ENCODE assay signal across 21 mouse cellular contexts in the genomic region with DNA sequence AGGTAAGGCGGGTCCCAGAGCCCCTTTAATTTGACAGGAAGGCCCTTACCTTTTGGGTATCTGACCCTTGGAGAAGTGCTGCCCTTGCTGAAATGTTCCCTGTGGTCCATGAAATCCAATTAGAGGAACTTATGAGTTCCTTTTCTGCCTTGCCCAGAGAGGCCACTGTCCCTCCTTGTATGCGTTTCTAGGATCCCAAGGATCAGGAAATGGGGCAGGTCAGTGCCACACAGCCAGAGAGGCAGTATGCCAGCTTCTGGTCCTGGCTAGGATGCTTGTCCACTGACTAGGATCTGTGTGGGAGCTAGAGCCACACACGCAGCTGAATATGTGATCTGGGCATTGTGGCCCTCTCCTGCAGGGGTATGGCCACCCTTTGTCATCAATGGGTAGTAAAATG. TPM values are rescaled to one million over a fixed set of nuclear protein-coding genes. Genes with fewer than 3 reads are reported as not detected.
DNase-seq lines count a peak whose midpoint lies in the region; ATAC-seq and TF ChIP-seq lines count a peak whose summit lies in the region.
"Had no signal": no experiment of that assay in that cellular context is flagged by ENCODE, and none has a peak within 500 bp of the region (broad histone marks: within the 10 kb centered on the region; RNA-seq: fewer than 3 reads in every experiment).

No protein-coding gene starts in this region.

- H3K9ac ChIP-seq in liver, embryonic 15.5 days = no peak overlapping the region
- H3K9ac ChIP-seq in liver, embryonic 12.5 days = no peak overlapping the region
- no peak overlapping the region for H3K9ac ChIP-seq in liver, postnatal 0 days (replicated peaks)
- no peak overlapping the region for H3K9ac ChIP-seq in liver, embryonic 11.5 days (ENCODE audit: low read depth, low read length)
- H3K9ac ChIP-seq: embryonic facial prominence, embryonic 12.5 days; forebrain, embryonic 13.5 days; forebrain, embryonic 15.5 days; forebrain, postnatal 0 days had no signal

- no peak for DNase-seq in liver, postnatal 0 days
- DNase-seq in liver, embryonic 11.5 days (ENCODE audit: low spot score) = no peak
- DNase-seq in neural tube, embryonic 10.5 days (ENCODE audit: extremely low spot score, low spot score) = no peak
- DNase-seq in right cerebral cortex, adult 2 months (ENCODE audit: low spot score in 2 of 2) = no peak
- DNase-seq: adrenal gland, adult 2 months; adrenal gland, postnatal 10 days; adrenal gland, postnatal 25 days; cerebellum, adult 18-20 months; cerebellum, adult 8-10 months; cerebellum, adult 9-11 months; forebrain, postnatal 0 days had no signal

- H3K27ac ChIP-seq in liver, embryonic 15.5 days (replicated peaks) = 0 out of 2 replicates have a peak overlapping the region, but pooled peaks have one; percentile 19
- no peak overlapping the region for H3K27ac ChIP-seq in liver, embryonic 12.5 days
- H3K27ac ChIP-seq in liver, postnatal 0 days (ENCODE audit: low read depth) = peak overlapping the region; percentile 74
- H3K27ac ChIP-seq in liver, embryonic 11.5 days (ENCODE audit: low read depth, low read length) = no peak overlapping the region
- H3K27ac ChIP-seq: embryonic facial prominence, embryonic 10.5 days; embryonic facial prominence, embryonic 12.5 days; forebrain, embryonic 13.5 days; forebrain, embryonic 15.5 days had no signal

- no peak for TF ChIP-seq CTCF in liver, postnatal 0 days (IDR thresholded peaks at IDR 0.05; ENCODE audit: low read depth)

- H3K9me3 ChIP-seq in liver, embryonic 15.5 days (replicated peaks) = no peaks in the 10 kb centered on the region
- no peaks in the 10 kb centered on the region for H3K9me3 ChIP-seq in liver, embryonic 12.5 days (replicated peaks)
- H3K9me3 ChIP-seq in liver, postnatal 0 days (ENCODE audit: low read length) = no peaks in the 10 kb centered on the region
- no peaks in the 10 kb centered on the region for H3K9me3 ChIP-seq in liver, embryonic 11.5 days (ENCODE audit: control insufficient read depth, low read length)
- H3K9me3 ChIP-seq: embryonic facial prominence, embryonic 10.5 days; embryonic facial prominence, embryonic 12.5 days; forebrain, embryonic 13.5 days; forebrain, embryonic 15.5 days had no signal

- peak overlapping the region; percentile 10; the same call in 1 of the 2 replicates for H3K4me2 ChIP-seq in liver, embryonic 15.5 days
- no peak overlapping the region for H3K4me2 ChIP-seq in liver, embryonic 12.5 days
- 0 out of 2 replicates have a peak overlapping the region, but pooled peaks have one; percentile 26 for H3K4me2 ChIP-seq in liver, postnatal 0 days (ENCODE audit: low read depth, low read length)
- H3K4me2 ChIP-seq in liver, embryonic 11.5 days = no peak overlapping the region
- H3K4me2 ChIP-seq: embryonic facial prominence, embryonic 12.5 days; forebrain, embryonic 13.5 days; forebrain, embryonic 15.5 days had no signal

- 0 out of 2 replicates have a peak, but pooled peaks cover 8% of the 10 kb centered on the region for H3K27me3 ChIP-seq in liver, embryonic 15.5 days
- 0 out of 2 replicates have a peak, but pooled peaks cover 14% of the 10 kb centered on the region for H3K27me3 ChIP-seq in liver, embryonic 12.5 days (replicated peaks)
- no peaks in the 10 kb centered on the region for H3K27me3 ChIP-seq in liver, postnatal 0 days (ENCODE audit: insufficient read depth, low read length)
- H3K27me3 ChIP-seq in liver, embryonic 11.5 days (replicated peaks; ENCODE audit: control insufficient read depth, insufficient read depth, low read length) = no peaks in the 10 kb centered on the region
- H3K27me3 ChIP-seq: embryonic facial prominence, embryonic 12.5 days; forebrain, embryonic 13.5 days; forebrain, embryonic 15.5 days had no signal

- WGBS in liver, embryonic 15.5 days (ENCODE audit: insufficient replicate concordance) = 50% methylated on average over 3 of the region's 3 CpGs
- WGBS in liver, embryonic 12.5 days (ENCODE audit: insufficient replicate concordance) = 50% methylated on average over 3 of the region's 3 CpGs
- WGBS in liver, postnatal 0 days (ENCODE audit: insufficient replicate concordance) = 50% methylated on average over 3 of the region's 3 CpGs
- 72% methylated on average over 3 of the region's 3 CpGs for WGBS in liver, embryonic 11.5 days

- no peaks in the 10 kb centered on the region for H3K36me3 ChIP-seq in liver, embryonic 15.5 days (replicated peaks)
- no peaks in the 10 kb centered on the region for H3K36me3 ChIP-seq in liver, embryonic 12.5 days
- H3K36me3 ChIP-seq in liver, postnatal 0 days (replicated peaks; ENCODE audit: insufficient read depth, low read length) = no peaks in the 10 kb centered on the region
- no peaks in the 10 kb centered on the region for H3K36me3 ChIP-seq in liver, embryonic 11.5 days (ENCODE audit: control insufficient read depth, insufficient read depth, low read length)

- no peak overlapping the region for H3K4me3 ChIP-seq in liver, embryonic 15.5 days (replicated peaks)
- H3K4me3 ChIP-seq in liver, embryonic 12.5 days = no peak overlapping the region
- no peak overlapping the region for H3K4me3 ChIP-seq in liver, postnatal 0 days (ENCODE audit: low read depth, low read length)
- H3K4me3 ChIP-seq in liver, embryonic 11.5 days (ENCODE audit: low read depth, low read length) = no peak overlapping the region
- H3K4me3 ChIP-seq: embryonic facial prominence, embryonic 10.5 days; embryonic facial prominence, embryonic 12.5 days; forebrain, embryonic 13.5 days; forebrain, embryonic 15.5 days had no signal

- ATAC-seq in liver, embryonic 15.5 days (ENCODE audit: insufficient read depth) = no peak
- ATAC-seq in liver, embryonic 12.5 days = no peak
- ATAC-seq in liver, postnatal 0 days = no peak
- ATAC-seq in liver, embryonic 11.5 days (replicated peaks; ENCODE audit: low FRiP score) = no peak
- peak; percentile 47 for ATAC-seq in granulocyte monocyte progenitor cell, adult 5-6 weeks (replicated peaks; ENCODE audit: poor library complexity, severe bottlenecking)
- ATAC-seq in megakaryocyte progenitor cell, adult 5-6 weeks (replicated peaks; ENCODE audit: poor library complexity) = peak; percentile 38; the same call in 1 of the 2 replicates
- ATAC-seq: forebrain, embryonic 13.5 days; forebrain, embryonic 15.5 days; forebrain, postnatal 0 days had no signal

- TF ChIP-seq EP300 in liver, postnatal 0 days (IDR thresholded peaks at IDR 0.05; ENCODE audit: low read depth) = no peak

- no peaks in the 10 kb centered on the region for H3K4me1 ChIP-seq in liver, embryonic 15.5 days (replicated peaks)
- no peaks in the 10 kb centered on the region for H3K4me1 ChIP-seq in liver, embryonic 12.5 days
- H3K4me1 ChIP-seq in liver, postnatal 0 days (ENCODE audit: insufficient read depth) = no peaks in the 10 kb centered on the region
- no peaks in the 10 kb centered on the region for H3K4me1 ChIP-seq in liver, embryonic 11.5 days (replicated peaks; ENCODE audit: control insufficient read depth, insufficient read depth, low read length)
- H3K4me1 ChIP-seq: embryonic facial prominence, embryonic 10.5 days; embryonic facial prominence, embryonic 12.5 days; forebrain, embryonic 13.5 days; forebrain, embryonic 15.5 days had no signal

RNA-seq across cellular contexts. Expression of gene D430019H16Rik, which starts 36.6 kb away (rescaled TPM):
- polyA plus RNA-seq in liver, embryonic 15.5 days (2015; fragmentation: Nextera tagmentation; extraction: Ambion mirVana) = 0.03 and 0.05 TPM in 2 replicates
- 0.13 and 0.19 TPM in 2 replicates for polyA plus RNA-seq in liver, embryonic 12.5 days (2016; fragmentation: Nextera tagmentation; extraction: Ambion mirVana)
- 0.05 TPM in 2 replicates for polyA plus RNA-seq in liver, postnatal 0 days (2015; fragmentation: Nextera tagmentation; extraction: Ambion mirVana)
- 0.49 and 0.93 TPM in 2 replicates for polyA plus RNA-seq in liver, embryonic 11.5 days (2014; fragmentation: Nextera tagmentation; extraction: Ambion mirVana)
- not detected in 2 replicates for total RNA-seq in granulocyte monocyte progenitor cell, adult 5-6 weeks (2014; fragmentation: Nextera tagmentation)
- not detected in 2 replicates for total RNA-seq in granulocyte monocyte progenitor cell, adult 5-6 weeks (2017)
- total RNA-seq in megakaryocyte progenitor cell, adult 5-6 weeks (2015) = 0.05 TPM in 1 of 2 replicates, not detected in the other
- 0.04 TPM in 1 of 2 replicates, not detected in the other for total RNA-seq in megakaryocyte progenitor cell, adult 5-6 weeks (2017)
- total RNA-seq: MEL had no signal
- polyA plus RNA-seq: C2C12 had no signal

Comparison
In these comparisons a context has a peak if more than half of its experiments do, and no peak if none do; other contexts are left out.
1. H3K27ac ChIP-seq: peak in liver, embryonic 15.5 days (single experiment) and liver, postnatal 0 days (single experiment); none in liver, embryonic 12.5 days (single experiment) and liver, embryonic 11.5 days (single experiment).
2. H3K4me2 ChIP-seq: peak in liver, embryonic 15.5 days (single experiment) and liver, postnatal 0 days (single experiment); none in liver, embryonic 12.5 days (single experiment) and liver, embryonic 11.5 days (single experiment).
3. ATAC-seq: peak in granulocyte monocyte progenitor cell, adult 5-6 weeks (single experiment) and megakaryocyte progenitor cell, adult 5-6 weeks (single experiment); none in liver, embryonic 15.5 days (single experiment), liver, embryonic 12.5 days (single experiment), liver, postnatal 0 days (single experiment) and liver, embryonic 11.5 days (single experiment).